Mouse (Mus musculus) kidney, embryonic 14.5 days (tissue): ENCODE measurements around the gene Npas2. TPM values are rescaled to one million over a fixed set of nuclear protein-coding genes. Genes with fewer than 3 reads are reported as not detected.

Source experiments
- ATAC-seq: fragments of 200-750 bp; cut with Nextera tagmentation; 2 replicates; pipeline ENCODE4 v1.8.0; 2017; ENCODE audit warnings: moderate number of reproducible peaks, mild to moderate bottlenecking, moderate TSS enrichment, moderate library complexity; ENCODE audit not compliant: low FRiP score, low TSS enrichment
- H3K27ac ChIP-seq: fragments of 300-500 bp; sonication (generic); 2 replicates; pipeline ENCODE4 v1.5.1; 2014; ENCODE audit warnings: low read depth, mild to moderate bottlenecking, low read length, moderate library complexity, mixed read lengths
- H3K27me3 ChIP-seq: fragments of 300-500 bp; sonication (generic); 2 replicates; pipeline ENCODE4 v1.6.1; 2014; ENCODE audit warnings: mild to moderate bottlenecking, low read length; ENCODE audit not compliant: control insufficient read depth, insufficient read depth
- H3K36me3 ChIP-seq: fragments of 300-500 bp; sonication (generic); 2 replicates; pipeline ENCODE4 v1.6.1; 2014; ENCODE audit warnings: low read length, mixed read lengths; ENCODE audit not compliant: control insufficient read depth, insufficient read depth
- H3K4me1 ChIP-seq: fragments of 300-500 bp; sonication (generic); 2 replicates; pipeline ENCODE4 v1.6.1; 2014; ENCODE audit warnings: low read length, mixed read lengths; ENCODE audit not compliant: control insufficient read depth, insufficient read depth
- H3K4me2 ChIP-seq: fragments of 300-500 bp; sonication (generic); replicated peaks from 2 replicates; pipeline ENCODE4 v1.6.1; 2014; ENCODE audit warnings: low read depth, mild to moderate bottlenecking, low read length
- H3K4me3 ChIP-seq: fragments of 300-500 bp; sonication (generic); 2 replicates; pipeline ENCODE4 v1.5.1; 2014; ENCODE audit warnings: mild to moderate bottlenecking, low read length
- H3K9ac ChIP-seq: fragments of 300-500 bp; sonication (generic); 2 replicates; pipeline ENCODE4 v1.6.1; 2014; ENCODE audit warnings: low read depth, mild to moderate bottlenecking, low read length, moderate library complexity
- H3K9me3 ChIP-seq: fragments of 300-500 bp; sonication (generic); 2 replicates; pipeline ENCODE4 v1.6.1; 2016; ENCODE audit warnings: low read length; ENCODE audit not compliant: control insufficient read depth
- WGBS: fragments of 180-500 bp; shearing (Covaris S2); extraction: QIAGEN DNeasy Blood & Tissue Kit; methylation state at CpG from one replicate; pipeline ENCODE4 v1.1.7; 2014; 5-methylcytosine and 5-hydroxymethylcytosine counted together
- polyA plus RNA-seq: library from polyadenylated mRNA; unstranded; fragments of >200 nt; fragmentation: Nextera tagmentation; extraction: Ambion mirVana; gene quantifications from 2 replicates; pipeline ENCODE4 v1.2.1, GENCODE M21; 2014

The Npas2 gene
- polyA plus RNA-seq, 1 experiment from 2014 or later: 0.70 TPM

GRCm38 (mm10) chr1:39237503-39238255 is 44.1 kb downstream of the Npas2 start:
- Histone ChIP-seq H3K36me3 (no peaks in the 10 kb centered on the region), H3K4me2 (no peak overlapping the region), H3K27ac (no peak overlapping the region), H3K27me3 (no peaks in the 10 kb centered on the region), H3K4me1 (no peaks in the 10 kb centered on the region), H3K9me3 (no peaks in the 10 kb centered on the region), H3K4me3 (no peak overlapping the region), H3K9ac (no peak overlapping the region)
- WGBS: 29% methylated on average over 9 of the region's 9 CpGs
- ATAC-seq: peak; percentile 89; the same call in 1 of the 2 replicates

DNA sequence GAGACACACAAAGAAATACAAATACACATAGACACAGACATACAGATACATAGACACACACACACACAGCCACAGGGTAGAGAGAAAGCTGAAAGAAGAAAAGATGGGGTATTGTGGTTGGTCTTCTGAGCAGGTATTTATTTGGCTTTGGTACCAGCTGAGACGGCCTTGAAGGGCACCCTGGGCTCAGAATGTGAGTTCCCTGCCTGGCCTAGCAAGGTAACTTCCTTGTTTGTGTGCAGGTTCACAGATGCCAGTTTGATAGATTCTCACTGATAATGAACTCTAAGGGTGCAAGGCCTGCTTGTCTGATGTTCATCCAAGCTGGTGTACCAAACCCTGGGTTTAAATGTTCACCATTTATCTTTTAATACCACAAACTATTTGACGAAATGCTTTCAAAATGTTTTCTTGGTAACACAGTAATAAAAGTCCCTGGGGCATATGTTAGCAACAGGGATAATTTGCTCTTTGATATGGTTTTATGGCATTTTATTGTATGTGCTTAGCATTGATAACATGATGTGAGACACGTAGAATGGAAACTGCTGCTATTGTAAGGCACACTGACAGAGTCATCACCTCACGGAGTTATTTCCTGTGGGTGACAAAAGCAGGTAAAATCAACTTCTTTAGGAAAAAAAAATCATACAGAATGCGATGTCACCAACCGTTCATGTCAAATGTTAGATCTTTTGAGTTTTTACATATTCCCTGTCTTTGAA is 47.5 kb downstream of the Npas2 start:
- Histone ChIP-seq H3K4me1 (no peaks in the 10 kb centered on the region), H3K4me3 (no peak overlapping the region), H3K27me3 (no peaks in the 10 kb centered on the region), H3K9me3 (no peaks in the 10 kb centered on the region), H3K36me3 (no peaks in the 10 kb centered on the region), H3K4me2 (no peak overlapping the region), H3K9ac (no peak overlapping the region), H3K27ac (no peak overlapping the region)
- WGBS: 89% methylated on average over 6 of the region's 6 CpGs
- no peak for ATAC-seq

GRCm38 (mm10) chr1:39244726-39245125 is 51.2 kb downstream of the Npas2 start:
- ATAC-seq: no peak
- Histone ChIP-seq H3K9ac (no peak overlapping the region), H3K4me1 (no peaks in the 10 kb centered on the region), H3K36me3 (no peaks in the 10 kb centered on the region), H3K4me3 (no peak overlapping the region), H3K27ac (no peak overlapping the region), H3K9me3 (no peaks in the 10 kb centered on the region), H3K4me2 (no peak overlapping the region), H3K27me3 (no peaks in the 10 kb centered on the region)
- 55% methylated on average over 1 of the region's 1 CpGs for WGBS

- H3K4me1 ChIP-seq: no peaks in the 10 kb centered on the region
- H3K27ac ChIP-seq: no peak overlapping the region
- 32% methylated on average over 7 of the region's 7 CpGs for WGBS
- H3K9me3 ChIP-seq: no peaks in the 10 kb centered on the region
- no peak overlapping the region for H3K4me2 ChIP-seq
- no peak for ATAC-seq
- H3K9ac ChIP-seq: no peak overlapping the region
- no peaks in the 10 kb centered on the region for H3K27me3 ChIP-seq
- no peak overlapping the region for H3K4me3 ChIP-seq
- H3K36me3 ChIP-seq: no peaks in the 10 kb centered on the region
These were observed 58.1 kb downstream of the Npas2 start for GRCm38 (mm10) chr1:39251679-39252078.

- Histone ChIP-seq H3K27ac (no peak overlapping the region), H3K4me3 (no peak overlapping the region), H3K9me3 (0 out of 2 replicates have a peak, but pooled peaks cover 2% of the 10 kb centered on the region), H3K4me1 (no peaks in the 10 kb centered on the region), H3K36me3 (no peaks in the 10 kb centered on the region), H3K27me3 (no peaks in the 10 kb centered on the region), H3K9ac (no peak overlapping the region), H3K4me2 (no peak overlapping the region)
- 72% methylated on average over 4 of the region's 4 CpGs for WGBS
- no peak for ATAC-seq
These were observed 60.2 kb downstream of the Npas2 start for GRCm38 (mm10) chr1:39253771-39254170.

GRCm38 (mm10) chr1:39256051-39256450 is 62.5 kb downstream of the Npas2 start:
- Histone ChIP-seq H3K4me2 (no peak overlapping the region), H3K9ac (no peak overlapping the region), H3K27me3 (no peaks in the 10 kb centered on the region), H3K4me3 (no peak overlapping the region), H3K27ac (no peak overlapping the region), H3K36me3 (no peaks in the 10 kb centered on the region), H3K9me3 (0 out of 2 replicates have a peak, but pooled peaks cover 3% of the 10 kb centered on the region), H3K4me1 (no peaks in the 10 kb centered on the region)
- ATAC-seq: no peak
- 85% methylated on average over 9 of the region's 9 CpGs for WGBS

DNA sequence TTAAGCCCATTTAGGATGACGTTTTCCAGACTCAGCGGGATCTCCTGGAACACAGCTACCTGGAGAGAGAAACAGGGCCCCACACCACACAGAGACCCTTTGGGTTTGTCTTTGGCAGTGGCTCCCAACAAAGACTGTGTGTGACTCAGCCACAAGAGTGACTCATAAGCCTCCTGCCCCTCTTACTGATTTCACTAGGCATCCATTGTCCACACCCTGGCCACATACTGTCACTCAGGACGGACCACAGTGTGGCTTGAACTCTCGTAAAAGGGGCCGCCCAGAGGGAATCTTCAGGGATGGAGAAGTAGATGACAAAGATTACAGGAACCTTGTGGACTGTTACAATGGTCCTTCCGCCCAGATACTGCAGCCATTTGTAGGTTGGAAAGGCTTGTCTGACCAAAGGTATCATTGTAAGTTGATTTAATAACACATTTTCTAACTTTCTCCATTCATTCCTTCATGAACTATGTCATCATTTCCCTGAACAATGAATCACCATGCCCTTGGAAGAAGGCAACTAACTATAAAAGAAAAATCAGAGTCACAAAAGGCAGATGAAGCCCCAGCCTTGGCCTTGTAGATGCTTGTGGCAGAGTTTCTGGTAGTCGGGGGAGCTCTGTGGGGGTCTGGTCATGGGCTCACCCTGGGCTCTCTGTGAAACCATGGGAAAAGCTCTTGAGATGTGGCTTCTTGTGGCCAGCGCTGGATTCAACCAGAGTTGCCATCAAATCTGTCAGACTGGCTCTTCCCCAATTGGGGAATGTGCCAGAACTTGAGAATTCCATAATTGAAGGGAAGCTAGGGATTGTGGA is 63.2 kb downstream of the Npas2 start:
- H3K27me3 ChIP-seq: no peaks in the 10 kb centered on the region
- no peak for ATAC-seq
- 84% methylated on average over 8 of the region's 8 CpGs for WGBS
- no peak overlapping the region for H3K9ac ChIP-seq
- H3K9me3 ChIP-seq: 0 out of 2 replicates have a peak, but pooled peaks cover 3% of the 10 kb centered on the region
- no peaks in the 10 kb centered on the region for H3K4me1 ChIP-seq
- H3K4me2 ChIP-seq: no peak overlapping the region
- no peak overlapping the region for H3K4me3 ChIP-seq
- H3K36me3 ChIP-seq: no peaks in the 10 kb centered on the region
- H3K27ac ChIP-seq: no peak overlapping the region

GRCm38 (mm10) chr1:39257331-39257594 is 63.7 kb downstream of the Npas2 start:
- 56% methylated on average over 3 of the region's 3 CpGs for WGBS
- Histone ChIP-seq H3K27ac (no peak overlapping the region), H3K9me3 (0 out of 2 replicates have a peak, but pooled peaks cover 3% of the 10 kb centered on the region), H3K9ac (no peak overlapping the region), H3K4me3 (no peak overlapping the region), H3K27me3 (no peaks in the 10 kb centered on the region), H3K4me1 (no peaks in the 10 kb centered on the region), H3K36me3 (no peaks in the 10 kb centered on the region), H3K4me2 (no peak overlapping the region)
- ATAC-seq: no peak
